Mouse (Mus musculus) gastrocnemius, adult 18-20 months (tissue): ENCODE data around the gene Fcrl5. TPM values are rescaled to one million over a fixed set of nuclear protein-coding genes. Genes with fewer than 3 reads are reported as not detected.

ENCODE experiments used
- DNase-seq: peaks from one replicate; pipeline ENCODE4 v3.0.0; 2021; ENCODE audit warnings: low spot score
- total RNA-seq, 2 experiments: library from RNA; stranded (reverse); gene quantifications; 2 replicates each; pipeline ENCODE4 v1.2.3; 2021

Gene Fcrl5
- total RNA-seq, 2 experiments from 2014 or later, result not detected

DNA sequence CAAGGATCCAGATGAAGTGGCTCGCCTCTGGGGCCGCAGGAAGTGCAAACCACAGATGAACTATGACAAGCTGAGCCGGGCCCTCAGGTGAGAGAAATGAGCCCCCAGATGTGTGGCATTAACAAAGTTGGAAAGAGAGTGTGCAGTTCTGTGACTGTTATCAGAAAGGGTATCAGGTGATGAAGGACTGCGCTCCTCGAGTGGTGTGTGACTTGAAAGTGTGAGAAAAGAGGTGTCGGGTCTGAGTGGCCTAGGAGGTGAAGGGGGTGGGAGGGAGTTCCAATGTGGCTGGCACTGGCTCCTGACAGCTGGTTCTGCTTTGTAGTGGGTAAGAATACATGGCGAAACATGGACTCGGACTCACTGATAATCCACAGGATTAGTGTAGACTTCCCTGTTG lies 92.4 kb downstream of the Fcrl5 start:
- no peak for DNase-seq

DNA sequence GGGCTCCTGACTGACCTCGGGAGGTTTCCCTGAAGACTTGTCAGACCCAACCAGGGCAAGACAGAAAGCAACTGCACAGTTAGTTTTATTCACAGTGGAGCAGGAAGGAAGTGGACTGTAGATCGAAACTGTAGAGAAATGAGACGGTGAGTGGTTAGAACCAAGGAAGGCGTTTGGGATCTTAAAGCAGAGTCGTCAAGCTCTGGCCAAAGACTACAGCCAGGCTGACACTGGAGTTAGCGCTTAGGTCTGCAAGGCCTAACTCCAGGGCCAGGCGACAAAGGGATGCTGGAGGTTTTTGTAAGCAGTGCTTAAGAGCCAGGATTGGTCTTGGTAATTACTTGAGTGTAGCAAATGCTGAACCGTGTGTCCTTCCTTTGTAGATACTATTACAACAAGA lies 93.3 kb downstream of the Fcrl5 start:
- no peak for DNase-seq

DNA sequence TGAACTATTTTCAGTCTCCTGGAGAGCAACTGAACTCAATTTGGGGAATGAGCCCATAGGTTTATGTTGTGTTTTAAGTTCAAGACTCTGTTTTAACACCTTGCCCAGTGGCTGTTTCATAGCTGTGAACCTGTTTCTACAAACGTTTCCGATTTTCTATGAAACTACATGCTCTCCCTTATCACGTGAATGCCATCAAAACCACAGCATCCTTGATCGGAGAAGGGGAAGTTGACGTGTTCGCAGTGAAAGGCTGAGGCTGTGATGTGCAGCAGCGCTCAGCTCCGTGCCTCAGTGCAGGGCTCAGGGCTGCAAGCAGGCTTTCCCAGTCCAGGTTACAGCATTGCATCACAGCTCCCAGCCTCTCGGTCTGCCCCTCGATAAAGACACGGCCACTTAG lies 94.0 kb downstream of the Fcrl5 start:
- DNase-seq, result no peak

DNA sequence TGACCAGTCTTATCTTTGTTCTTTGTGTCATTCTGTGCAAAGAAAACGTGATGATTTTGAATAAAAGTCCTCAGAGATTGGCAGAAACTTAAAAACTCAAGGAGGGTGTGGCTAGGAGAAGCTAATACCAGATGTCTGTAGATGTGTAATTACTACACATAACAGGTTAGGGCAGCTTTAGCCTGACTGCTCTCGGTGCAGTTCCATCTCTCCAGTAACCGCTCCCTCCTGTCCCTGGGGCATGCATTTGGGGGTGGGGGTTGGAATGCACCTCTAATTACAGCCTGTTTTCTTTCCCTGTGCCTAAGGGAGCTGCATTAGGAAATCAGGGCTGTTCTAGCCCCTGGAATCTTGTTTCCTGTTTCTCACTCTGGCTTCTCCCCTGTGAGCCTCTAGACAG lies 94.7 kb downstream of the Fcrl5 start:
- DNase-seq, result no peak

DNA sequence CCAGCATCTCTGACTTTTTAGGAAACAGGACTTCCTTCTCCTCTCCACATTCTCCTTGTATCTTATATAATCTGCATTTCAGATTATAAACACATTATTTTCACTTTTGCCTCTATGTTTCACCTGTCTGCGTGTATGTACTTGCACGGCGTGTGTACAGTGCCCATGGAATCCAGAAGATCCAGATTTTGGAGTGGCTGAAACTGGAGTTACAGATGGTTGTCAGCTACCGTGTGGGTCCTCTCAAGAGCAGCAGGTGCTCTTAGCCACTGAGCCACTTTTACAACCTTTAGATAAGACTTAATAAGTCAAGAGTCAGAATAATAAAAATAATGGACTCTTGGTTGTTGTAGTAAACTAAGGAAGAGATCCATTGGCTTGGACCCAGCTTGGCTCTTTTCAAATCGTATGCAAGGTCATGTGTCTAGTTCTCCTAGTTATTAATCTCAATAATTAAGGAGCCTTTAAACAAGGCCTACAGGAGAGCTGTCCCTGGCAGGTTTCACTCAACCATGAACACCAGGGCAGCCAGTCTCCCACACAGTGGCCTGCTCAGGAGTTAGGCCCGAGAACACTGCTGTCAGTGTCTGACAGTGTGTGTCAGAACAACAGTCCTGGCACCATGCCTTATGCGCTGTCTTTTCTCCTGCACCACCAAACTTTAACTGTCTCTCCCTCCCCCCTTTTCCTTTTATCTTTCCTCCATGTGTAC lies 98.2 kb downstream of the Fcrl5 start:
- DNase-seq, result no peak

DNA sequence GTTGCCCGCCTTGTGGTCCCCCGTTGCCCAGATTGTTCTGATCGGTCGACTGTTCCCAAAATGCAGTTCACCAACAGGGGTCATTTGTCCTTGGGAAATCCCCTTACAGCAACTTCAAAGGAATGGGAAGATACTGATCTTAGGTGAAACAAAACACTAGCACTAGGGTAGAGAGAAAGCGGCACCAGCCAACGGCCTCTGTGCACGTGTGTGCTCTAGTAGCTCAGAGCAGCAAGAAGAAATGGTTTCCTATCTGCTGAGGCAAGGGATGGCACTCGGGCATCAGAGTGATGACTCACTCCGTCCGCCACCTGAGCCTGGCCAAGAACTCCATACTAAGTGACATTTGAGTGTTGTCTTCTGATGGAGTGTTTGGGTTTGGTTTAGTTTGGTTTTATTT lies 102.5 kb downstream of the Fcrl5 start:
- DNase-seq, result no peak

DNA sequence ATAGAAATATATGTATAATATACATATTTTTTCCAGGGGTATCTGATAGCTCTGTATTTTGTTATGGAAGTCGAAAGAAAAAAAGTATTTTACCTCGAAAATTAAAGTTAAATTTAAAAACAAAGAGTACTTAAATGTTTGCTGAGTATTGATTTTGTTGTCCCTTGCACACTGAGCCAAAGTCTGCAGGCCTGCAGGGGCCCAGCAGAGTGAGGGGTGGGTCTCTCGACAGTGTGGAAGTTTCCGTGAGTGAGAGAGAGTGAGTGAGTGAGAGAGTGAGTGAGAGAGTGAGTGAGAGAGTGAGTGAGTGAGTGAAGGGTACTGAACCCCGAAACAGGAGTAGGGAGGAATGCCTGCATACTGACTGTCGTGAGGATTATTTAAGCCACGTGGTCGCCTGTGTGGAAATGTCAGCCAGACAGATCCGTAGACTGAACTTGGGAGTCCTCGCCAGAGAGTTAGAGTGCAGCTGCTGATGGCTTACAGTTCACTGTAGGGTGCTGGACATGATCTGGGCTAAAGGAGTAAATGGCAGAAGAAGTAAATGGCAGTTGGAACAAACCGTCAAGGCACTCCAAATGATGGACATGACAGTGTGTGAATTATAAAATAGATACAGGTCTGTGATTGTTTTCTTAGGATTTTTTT lies 104.6 kb downstream of the Fcrl5 start:
- peak; percentile 30 for DNase-seq

DNA sequence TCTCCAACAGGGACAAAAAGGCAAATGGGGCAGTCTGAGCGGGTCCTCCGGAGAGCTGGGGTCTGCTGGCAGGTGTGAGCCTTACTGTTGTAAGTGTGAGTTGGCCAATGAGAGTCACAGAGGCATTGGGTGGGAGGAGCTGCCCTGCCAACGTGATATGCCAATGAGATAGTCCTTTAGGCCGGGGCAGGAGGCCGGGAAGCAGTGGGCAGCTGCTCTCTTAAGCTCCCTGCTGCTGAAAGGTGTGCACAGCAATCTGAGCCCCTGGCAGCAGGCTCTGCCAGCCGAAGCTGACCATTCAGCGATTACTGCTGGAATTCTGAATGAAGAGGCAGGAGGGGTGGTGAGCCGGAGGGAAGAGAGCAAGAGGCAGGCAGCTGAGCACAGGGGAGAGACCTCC lies 105.1 kb downstream of the Fcrl5 start:
- peak; percentile 16 for DNase-seq

DNA sequence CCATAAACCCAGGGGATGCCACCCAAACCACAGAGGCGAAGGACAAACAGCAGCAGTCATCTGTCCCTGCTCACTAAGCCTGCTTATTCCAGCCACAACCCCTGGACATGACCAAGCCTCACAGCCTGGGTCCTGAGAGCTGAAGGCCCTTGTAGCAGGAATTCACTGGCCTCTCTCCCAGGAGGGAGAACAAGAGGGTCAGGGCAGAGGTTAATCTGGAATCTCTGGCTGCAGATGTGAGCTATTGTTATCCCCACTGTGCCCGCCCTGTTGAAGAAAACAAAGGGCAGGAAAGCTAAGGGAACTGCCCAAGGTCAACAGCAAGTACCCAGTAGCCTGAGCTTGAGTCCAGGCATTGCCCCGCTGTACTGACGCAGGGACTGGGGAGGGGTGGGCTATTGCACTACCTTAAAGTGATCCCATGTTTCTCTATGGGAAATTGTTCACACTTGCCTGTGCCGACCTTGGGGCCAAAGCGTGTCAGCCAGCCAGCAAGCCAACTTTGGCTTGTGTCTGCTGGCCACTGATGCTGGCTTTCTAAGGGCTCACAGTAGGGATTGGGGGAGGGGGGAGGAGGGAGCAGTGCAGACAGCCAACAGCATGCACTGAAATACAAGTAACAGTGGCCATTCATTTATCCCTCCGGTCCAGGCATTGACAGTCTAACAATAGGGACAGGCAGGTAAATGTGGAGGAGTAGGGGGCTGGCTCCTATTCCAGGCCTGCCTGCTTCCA lies 107.1 kb downstream of the Fcrl5 start:
- no peak for DNase-seq

DNA sequence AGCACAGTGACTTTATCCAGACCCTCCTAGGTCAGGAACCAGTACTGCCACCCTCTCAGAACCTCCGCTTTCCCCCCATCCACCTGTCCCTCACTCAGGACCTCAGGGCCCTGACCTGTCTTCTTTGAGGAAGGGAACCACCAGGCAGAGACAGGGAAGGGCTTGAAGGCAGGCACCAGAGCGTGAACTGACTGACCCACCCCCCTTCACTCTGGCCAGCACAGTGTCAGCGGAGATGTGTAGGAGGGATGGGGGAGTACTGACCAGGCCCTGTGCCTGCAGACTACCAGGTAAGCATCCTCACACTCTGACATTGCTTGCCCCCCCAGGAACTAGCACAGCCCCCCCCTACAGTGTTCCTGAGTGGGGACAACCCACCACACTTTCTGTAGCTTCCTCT lies 110.0 kb downstream of the Fcrl5 start:
- DNase-seq, result no peak

DNA sequence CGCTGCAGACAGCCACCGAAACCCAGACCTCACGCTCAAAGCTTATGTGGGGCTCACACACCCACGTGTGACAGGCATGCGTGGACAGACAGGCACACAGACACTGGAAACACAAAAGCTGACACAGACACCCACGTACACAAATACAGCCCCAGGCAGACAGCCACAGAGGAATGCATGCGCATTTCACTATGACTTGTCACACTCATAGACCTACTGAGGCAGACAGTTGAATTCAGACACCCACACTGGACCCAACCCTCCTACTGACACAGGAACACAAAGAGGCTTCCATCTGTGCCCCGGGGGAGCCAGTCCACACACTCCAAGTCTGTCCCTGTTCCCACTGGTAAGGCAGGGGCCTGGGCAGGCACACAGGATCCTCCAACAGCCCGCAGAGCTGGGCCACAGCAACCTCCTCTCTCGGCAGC lies 110.7 kb downstream of the Fcrl5 start:
- no peak for DNase-seq

DNA sequence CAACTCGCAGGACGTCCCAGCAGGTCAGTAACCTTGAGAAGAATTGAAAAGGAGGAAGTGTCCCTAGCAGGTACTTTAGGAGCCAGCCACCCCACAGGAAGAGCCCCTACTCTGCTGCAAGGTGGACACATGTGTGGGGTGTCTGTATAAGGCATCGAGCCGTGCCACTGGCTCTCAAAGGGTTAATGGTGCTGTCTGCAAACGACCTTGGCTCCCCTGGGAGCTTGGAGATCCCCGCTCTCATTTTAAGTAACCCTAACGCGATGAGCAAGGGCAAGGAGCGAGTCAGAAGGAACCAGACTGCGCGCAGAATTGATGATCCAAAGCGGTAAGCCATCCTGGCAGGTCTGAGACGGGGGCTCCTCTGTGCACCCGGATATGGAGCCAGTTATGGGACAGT lies 114.3 kb downstream of the Fcrl5 start:
- DNase-seq, result no peak

Other genes starting within 250 kb of the Fcrl5 start
- 1 to 10 TPM; 1.2 to 2.0 TPM for gene Fcrls, start 172.0 kb upstream of the Fcrl5 start, total RNA-seq
- gene Cd5l, start 77.9 kb upstream of the Fcrl5 start, total RNA-seq, result not detected
- not detected for gene Fcrl1, start 59.4 kb upstream of the Fcrl5 start, total RNA-seq
- 1 to 10 TPM; 9.5 to 9.7 TPM for gene Etv3, start 89.6 kb downstream of the Fcrl5 start, total RNA-seq
- 10 to 100 TPM; 18.5 to 19.9 TPM for gene Arhgef11, start 181.8 kb downstream of the Fcrl5 start, total RNA-seq